Mouse (Mus musculus) activated CD4-positive, CD25-positive, alpha-beta regulatory T cell, adult 4 months (primary cell): ENCODE measurements around the gene Tnks1bp1. TPM values are rescaled to one million over a fixed set of nuclear protein-coding genes. Genes with fewer than 3 reads are reported as not detected.

Experiments used
- ATAC-seq: one replicate; pipeline ENCODE4 v1.8.0; 2017
- polyA plus RNA-seq, 2 experiments: library from polyadenylated mRNA; unstranded; fragments of 100-300 nt; shearing (Covaris generic); gene quantifications; one replicate each; pipeline ENCODE4 v1.2.1; 2017

Tnks1bp1 gene
- polyA plus RNA-seq, 2 experiments from 2014 or later = 3.9 to 6.3 TPM

DNA sequence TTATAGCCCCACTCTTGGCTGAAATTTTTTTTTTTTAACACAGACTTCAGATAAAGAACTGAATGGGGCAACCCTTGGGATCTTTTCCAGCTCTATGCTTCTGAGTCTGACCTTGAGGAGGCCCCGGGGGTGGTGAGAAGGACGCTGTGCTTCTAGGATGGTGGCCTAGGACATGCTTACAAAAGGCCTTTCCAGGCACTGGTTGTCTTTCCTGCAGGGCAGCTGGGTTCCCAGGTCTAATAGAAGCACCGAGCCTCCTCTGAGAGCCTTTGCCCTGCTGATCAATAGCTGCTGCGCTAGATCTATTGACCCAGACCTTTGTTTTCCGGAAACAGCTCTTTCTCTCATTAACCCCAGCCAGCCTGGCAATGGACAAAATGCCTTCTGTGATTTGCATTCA is 48.1 kb downstream of the Tnks1bp1 start:
- no peak for ATAC-seq

DNA sequence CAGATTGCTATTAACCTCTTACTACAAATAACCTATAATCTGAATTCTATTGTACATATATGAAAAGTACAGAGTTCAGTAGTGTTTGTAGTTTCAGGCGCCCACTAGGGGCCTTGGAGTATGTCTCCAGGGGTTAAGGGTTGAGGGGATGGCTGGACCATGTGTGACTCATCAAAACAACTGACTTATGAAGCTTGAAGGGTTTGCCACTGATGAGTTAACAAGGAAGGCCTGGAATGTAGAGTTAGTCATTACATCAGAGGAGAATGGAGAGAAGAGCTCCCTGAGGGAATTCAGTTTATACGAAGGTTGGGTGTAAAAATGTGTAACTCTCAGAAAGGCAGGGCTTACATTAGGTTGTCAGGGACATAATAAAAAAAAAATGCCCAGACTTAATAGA is 50.2 kb downstream of the Tnks1bp1 start:
- no peak for ATAC-seq

DNA sequence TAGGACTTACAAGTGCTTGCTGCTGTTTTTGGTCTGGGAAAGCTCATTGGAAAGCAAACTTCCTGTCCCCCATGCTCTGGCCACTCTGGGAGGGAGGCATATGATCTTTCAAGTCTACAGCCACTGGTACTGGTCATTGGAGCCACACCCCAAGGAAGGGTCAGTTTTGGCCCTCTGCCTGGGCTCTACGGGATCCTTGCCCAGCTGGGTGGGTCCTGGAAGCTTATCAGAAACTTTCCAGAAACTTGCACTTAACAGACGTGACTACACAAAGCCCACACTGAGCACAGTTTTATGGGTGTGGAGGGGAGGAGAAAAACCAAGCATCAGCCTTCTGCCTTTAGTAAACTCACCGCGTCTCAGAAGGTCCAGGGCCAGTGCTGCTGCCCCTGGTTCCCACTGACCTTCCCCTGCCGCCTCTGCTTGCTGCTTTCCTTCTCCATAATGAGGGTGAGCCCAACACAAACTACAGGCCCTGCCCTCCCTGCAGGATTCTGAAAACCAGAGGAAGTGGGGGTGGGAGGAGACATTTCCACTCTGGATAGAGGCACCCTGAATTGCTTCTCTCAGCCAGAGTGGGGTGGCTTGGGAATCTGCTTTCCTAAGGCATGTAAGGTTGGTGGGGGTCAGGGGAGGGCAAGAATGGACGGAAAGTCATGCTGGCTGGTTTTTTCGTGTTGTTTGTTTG is 51.1 kb downstream of the Tnks1bp1 start:
- no peak for ATAC-seq

DNA sequence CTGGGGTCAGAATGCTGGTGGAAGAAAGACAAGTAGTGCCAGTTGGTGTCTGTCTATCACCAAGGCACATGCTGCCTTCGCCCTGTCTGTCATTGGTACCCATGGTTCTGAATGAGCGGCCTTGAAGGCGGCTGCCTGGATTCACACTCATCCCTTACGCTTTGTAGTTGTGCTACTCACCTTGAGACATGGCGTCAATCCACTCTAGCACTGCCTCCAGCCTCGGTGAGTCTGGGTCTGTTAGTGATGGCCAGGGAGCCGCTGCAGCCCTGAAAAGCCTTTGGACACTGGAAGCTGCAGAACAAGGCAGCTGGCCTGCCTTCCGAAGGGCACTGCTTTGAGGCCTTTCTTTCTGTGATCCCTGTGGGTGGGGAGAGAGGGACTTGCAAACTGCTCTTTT is 55.4 kb downstream of the Tnks1bp1 start:
- no peak for ATAC-seq

DNA sequence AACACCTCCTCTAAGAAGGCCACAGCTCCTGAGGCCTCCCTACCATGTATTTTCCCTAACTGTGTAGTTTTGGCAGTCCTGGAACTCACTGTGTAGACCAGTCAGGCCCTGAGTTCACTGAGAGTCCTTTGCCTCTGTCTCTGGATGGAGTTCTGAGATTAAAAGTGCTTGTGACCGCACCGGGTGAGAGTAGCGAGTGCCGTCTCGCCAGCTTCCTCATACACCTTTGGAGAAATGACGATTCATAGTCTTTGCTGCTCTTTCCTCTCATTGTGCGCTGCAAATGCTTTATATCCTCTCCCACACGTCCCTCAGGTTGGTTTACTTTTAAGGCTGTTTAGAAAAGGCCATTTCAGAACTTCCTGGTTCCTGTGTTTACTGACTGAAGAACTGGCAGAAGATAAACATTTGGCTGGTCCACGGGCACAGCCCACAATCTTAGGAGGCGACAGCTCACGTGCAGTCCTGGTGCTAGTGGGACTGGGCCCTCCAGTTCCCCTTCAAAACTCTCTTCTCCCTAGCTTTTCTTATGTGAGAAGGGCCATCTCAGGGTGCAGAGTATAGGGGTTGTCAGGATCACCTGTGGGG is 57.7 kb downstream of the Tnks1bp1 start:
- no peak for ATAC-seq

DNA sequence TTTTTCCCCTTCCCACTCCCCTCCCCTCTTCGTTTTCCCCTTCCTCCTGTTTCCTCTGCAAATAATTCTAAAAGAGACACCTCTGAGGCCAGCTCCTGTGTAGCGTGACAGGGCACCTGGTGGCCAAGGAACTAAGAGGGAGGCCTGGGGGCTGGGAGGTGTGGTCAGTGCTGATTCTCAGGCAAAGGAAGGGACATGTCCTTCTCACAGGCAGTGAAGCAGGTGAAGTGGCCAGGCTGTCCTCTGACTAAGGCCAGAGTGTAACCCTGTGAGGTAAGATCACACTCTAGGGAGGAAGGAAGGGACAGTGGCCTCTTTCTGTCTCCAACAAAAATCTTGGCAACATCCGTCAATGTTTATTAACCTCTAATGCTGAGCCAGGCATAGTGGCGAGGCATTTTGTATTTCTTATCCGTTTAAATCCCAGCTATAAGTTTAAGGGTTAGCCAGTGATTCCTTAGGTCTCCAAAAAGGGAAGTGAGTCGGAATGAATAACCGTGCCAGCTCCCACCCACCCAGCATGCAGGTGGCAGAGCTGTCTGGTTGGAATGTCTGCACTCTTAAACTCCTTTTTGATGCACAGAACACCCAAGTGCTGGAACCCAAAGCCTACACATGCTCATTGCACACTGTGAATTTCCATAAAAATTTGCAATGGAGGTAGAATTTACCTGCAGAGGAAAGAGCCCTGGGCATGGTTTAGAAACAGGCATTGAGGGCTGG is 58.4 kb downstream of the Tnks1bp1 start:
- no peak for ATAC-seq

DNA sequence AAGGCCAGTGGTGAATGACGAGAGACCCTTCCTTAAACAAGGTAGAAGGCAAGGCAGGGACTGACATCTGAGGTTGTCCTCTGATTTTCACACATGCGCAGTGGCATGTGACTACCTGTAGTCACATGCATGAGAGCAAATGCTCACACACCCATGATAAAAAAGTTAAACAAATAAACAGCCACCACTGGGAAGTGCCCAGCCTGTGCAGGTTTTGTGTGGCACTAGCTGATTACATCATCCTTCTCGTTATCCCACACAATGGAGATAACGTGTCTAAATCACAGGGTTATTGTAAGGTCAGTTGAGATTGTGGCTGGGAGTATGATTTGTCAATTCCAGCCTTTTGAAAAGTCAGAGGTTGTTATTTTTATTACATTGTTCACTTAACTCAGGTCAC is 59.1 kb downstream of the Tnks1bp1 start:
- no peak for ATAC-seq

DNA sequence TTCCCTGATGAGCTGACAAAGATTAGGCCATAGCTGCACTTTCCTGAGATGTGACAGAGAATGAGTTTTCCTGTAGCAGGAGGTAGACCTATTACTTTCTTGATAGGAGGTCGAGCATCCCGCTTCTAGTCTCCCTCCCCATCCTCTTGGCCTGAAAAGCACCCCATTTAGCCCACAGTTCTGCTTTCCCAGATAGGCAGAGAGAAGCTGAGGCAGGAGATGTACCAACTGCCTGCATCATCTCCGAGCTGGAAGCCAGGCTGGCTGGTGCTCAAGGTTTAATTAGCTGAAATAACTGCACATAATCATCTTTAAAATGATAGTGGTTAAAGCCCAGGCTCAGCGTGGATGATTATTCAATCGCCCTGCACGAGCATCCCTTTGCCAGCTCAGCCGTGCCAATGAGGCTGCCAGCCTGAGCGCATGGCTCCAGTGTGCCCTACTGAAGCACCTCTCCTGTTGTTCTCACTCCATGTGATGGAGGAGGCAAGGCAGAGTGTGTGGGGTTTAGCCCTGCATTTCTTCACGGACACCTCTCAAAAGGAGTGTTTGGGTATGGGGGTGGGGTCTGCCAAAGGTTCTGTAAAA is 62.6 kb downstream of the Tnks1bp1 start:
- no peak for ATAC-seq

Other genes with a start within 250 kb of the Tnks1bp1 start
- 10 to 100 TPM; 71.4 to 83.0 TPM for gene Ube2l6, start 249.2 kb upstream of the Tnks1bp1 start, polyA plus RNA-seq
- not detected for gene Smtnl1, start 225.4 kb upstream of the Tnks1bp1 start, polyA plus RNA-seq
- 10 to 100 TPM; 36.8 to 40.4 TPM for gene Timm10, start 221.0 kb upstream of the Tnks1bp1 start, polyA plus RNA-seq
- 1 to 10 TPM; 3.7 to 7.6 TPM for gene Slc43a1, start 209.2 kb upstream of the Tnks1bp1 start, polyA plus RNA-seq
- not detected for gene Rtn4rl2, start 161.3 kb upstream of the Tnks1bp1 start, polyA plus RNA-seq
- 10 to 100 TPM; 15.5 to 15.6 TPM for gene Slc43a3, start 111.4 kb upstream of the Tnks1bp1 start, polyA plus RNA-seq
- under 1 TPM in 1 of 2 experiments, not detected in 1; 0.65 TPM for gene Prg2, start 67.6 kb upstream of the Tnks1bp1 start, polyA plus RNA-seq
- gene Prg3, start 59.8 kb upstream of the Tnks1bp1 start, polyA plus RNA-seq = not detected
- gene Ssrp1, start 10.8 kb upstream of the Tnks1bp1 start, polyA plus RNA-seq = 100 to 1,000 TPM; 135 to 160 TPM
- under 1 TPM in 1 of 2 experiments, not detected in 1; 0.62 TPM for gene P2rx3, start 10.6 kb upstream of the Tnks1bp1 start, polyA plus RNA-seq
- gene Aplnr, start 88.2 kb downstream of the Tnks1bp1 start, polyA plus RNA-seq = not detected
- gene Lrrc55, start 149.2 kb downstream of the Tnks1bp1 start, polyA plus RNA-seq = not detected